Mouse (Mus musculus) limb, embryonic 15.5 days (tissue): ENCODE measurements around the gene Cacna2d4. TPM values are rescaled to one million over a fixed set of nuclear protein-coding genes. Genes with fewer than 3 reads are reported as not detected.
"Not testable (repeated sequence)": the region's sequence is repeated elsewhere in the genome, so short reads cannot be mapped to it uniquely, and the experiment has no call there.

Source experiments
- ATAC-seq: fragments of 200-750 bp; cut with Nextera tagmentation; 2 replicates; pipeline ENCODE4 v1.8.0; 2017; ENCODE audit warnings: low read depth, moderate TSS enrichment; ENCODE audit not compliant: insufficient number of reproducible peaks, low FRiP score, low TSS enrichment
- H3K27ac ChIP-seq: fragments of 300-500 bp; sonication (generic); 2 replicates; pipeline ENCODE4 v1.5.1; 2015; ENCODE audit warnings: moderate library complexity, mild to moderate bottlenecking, inconsistent platforms
- H3K27me3 ChIP-seq: fragments of 300-500 bp; sonication (generic); 2 replicates; pipeline ENCODE4 v1.6.1; 2015; ENCODE audit warnings: inconsistent platforms
- H3K36me3 ChIP-seq: fragments of 300-500 bp; sonication (generic); 2 replicates; pipeline ENCODE4 v1.6.1; 2015; ENCODE audit warnings: inconsistent platforms
- H3K4me1 ChIP-seq: fragments of 300-500 bp; sonication (generic); 2 replicates; pipeline ENCODE4 v1.6.1; 2015; ENCODE audit warnings: inconsistent platforms
- H3K4me2 ChIP-seq: fragments of 300-500 bp; sonication (generic); 2 replicates; pipeline ENCODE4 v1.6.1; 2015; ENCODE audit warnings: mild to moderate bottlenecking, inconsistent platforms
- H3K4me3 ChIP-seq: fragments of 300-500 bp; sonication (generic); 2 replicates; pipeline ENCODE4 v1.5.1; 2015; ENCODE audit warnings: mild to moderate bottlenecking, inconsistent platforms
- H3K9ac ChIP-seq: fragments of 300-500 bp; sonication (generic); 2 replicates; pipeline ENCODE4 v1.6.1; 2015; ENCODE audit warnings: inconsistent platforms
- H3K9me3 ChIP-seq: fragments of 300-500 bp; sonication (generic); 2 replicates; pipeline ENCODE4 v1.6.1; 2016; ENCODE audit warnings: inconsistent platforms
- WGBS: fragments of 180-500 bp; shearing (Covaris S2); methylation state at CpG from one replicate; pipeline ENCODE4 v1.1.7; 2015; 5-methylcytosine and 5-hydroxymethylcytosine counted together
- polyA plus RNA-seq: library from polyadenylated mRNA; unstranded; fragments of >200 nt; fragmentation: Nextera tagmentation; extraction: Ambion mirVana; gene quantifications from 2 replicates; pipeline ENCODE4 v1.2.1, GENCODE M21; 2015

The Cacna2d4 gene
- polyA plus RNA-seq, 1 experiment from 2014 or later = 0.03 TPM

DNA sequence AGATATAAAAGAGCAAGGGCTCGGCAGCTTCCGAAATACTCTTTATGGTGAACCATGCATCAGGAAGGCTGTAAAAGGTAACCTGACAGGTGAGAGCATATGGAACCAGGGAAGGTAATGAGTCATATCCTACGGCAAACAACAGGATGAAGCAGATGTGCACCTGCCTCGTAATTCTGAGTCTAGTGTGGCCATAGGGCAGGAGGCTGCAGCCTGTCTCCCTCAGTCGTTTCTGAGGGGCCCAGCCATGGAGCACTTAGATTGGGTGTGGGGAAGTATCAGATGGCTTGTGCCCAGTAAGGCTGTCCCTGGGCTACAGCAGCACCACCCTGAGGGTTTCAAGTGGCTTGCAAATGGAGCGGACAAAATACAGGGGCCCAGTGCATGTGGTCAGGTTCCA, 116.2 kb downstream of the Cacna2d4 start:
- H3K4me3 ChIP-seq = no peak overlapping the region
- H3K27me3 ChIP-seq = no peaks in the 10 kb centered on the region
- H3K9ac ChIP-seq = no peak overlapping the region
- no peaks in the 10 kb centered on the region for H3K9me3 ChIP-seq
- no peak for ATAC-seq
- H3K36me3 ChIP-seq = peaks cover 48% of the 10 kb centered on the region
- no peak overlapping the region for H3K27ac ChIP-seq
- no peaks in the 10 kb centered on the region for H3K4me1 ChIP-seq
- WGBS = 70% methylated on average over 6 of the region's 6 CpGs
- no peak overlapping the region for H3K4me2 ChIP-seq

DNA sequence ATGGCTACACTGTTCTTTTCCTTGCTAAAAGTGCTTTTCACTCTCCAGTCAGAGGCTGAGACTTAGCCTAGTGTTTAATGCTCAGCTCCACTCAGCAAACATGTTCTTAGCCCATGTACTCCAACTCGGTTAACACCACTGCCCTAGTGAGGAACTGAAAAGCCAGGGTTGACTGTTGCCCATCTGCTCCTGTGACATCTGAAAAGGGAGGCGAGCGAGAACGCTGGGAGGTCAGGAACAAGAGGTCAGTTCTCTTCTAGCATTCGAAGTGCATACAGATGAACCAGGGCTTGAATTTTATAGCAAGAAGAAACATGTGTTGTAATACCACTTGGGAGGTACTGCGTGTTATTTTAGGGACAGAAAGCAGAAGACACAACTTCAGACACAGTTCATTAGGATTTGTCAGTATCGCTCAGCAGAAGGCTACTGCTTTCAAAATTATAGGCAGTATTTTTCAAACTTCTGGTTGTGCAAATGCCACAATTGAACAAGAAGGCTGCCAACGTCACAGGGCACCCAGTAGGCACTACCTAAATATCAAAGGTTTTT, 121.8 kb downstream of the Cacna2d4 start:
- H3K27me3 ChIP-seq = no peaks in the 10 kb centered on the region
- no peaks in the 10 kb centered on the region for H3K4me1 ChIP-seq
- H3K9me3 ChIP-seq = no peaks in the 10 kb centered on the region
- 89% methylated on average over 8 of the region's 8 CpGs for WGBS
- no peak overlapping the region for H3K4me2 ChIP-seq
- no peak for ATAC-seq
- H3K27ac ChIP-seq = no peak overlapping the region
- H3K9ac ChIP-seq = no peak overlapping the region
- H3K4me3 ChIP-seq = no peak overlapping the region
- H3K36me3 ChIP-seq = peaks cover 75% of the 10 kb centered on the region

DNA sequence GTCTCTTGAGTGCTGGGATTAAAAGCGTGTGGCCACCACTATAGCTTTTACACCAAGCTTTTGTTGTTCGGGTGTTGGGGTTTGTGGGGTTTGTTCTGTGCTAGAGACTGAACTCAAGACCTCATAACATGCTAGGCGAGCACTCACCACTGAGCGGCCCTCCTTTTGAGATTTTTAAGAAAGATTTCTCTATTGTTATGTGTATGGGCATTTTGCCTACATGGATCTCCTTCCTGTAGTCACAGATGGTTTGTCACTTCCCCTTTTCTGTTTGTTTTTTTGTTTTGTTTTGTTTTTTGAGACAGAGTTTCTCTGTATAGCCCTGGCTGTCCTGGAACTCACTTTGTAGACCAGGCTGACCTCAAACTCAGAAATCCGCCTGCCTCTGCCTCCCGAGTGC, 123.9 kb downstream of the Cacna2d4 start:
- WGBS = 92% methylated on average over 6 of the region's 6 CpGs
- H3K9ac ChIP-seq, H3K4me1 ChIP-seq, ATAC-seq, H3K9me3 ChIP-seq, H3K27ac ChIP-seq, H3K4me2 ChIP-seq, H3K4me3 ChIP-seq, H3K27me3 ChIP-seq: not testable (repeated sequence)
- H3K36me3 ChIP-seq = peaks cover 61% of the 10 kb centered on the region

DNA sequence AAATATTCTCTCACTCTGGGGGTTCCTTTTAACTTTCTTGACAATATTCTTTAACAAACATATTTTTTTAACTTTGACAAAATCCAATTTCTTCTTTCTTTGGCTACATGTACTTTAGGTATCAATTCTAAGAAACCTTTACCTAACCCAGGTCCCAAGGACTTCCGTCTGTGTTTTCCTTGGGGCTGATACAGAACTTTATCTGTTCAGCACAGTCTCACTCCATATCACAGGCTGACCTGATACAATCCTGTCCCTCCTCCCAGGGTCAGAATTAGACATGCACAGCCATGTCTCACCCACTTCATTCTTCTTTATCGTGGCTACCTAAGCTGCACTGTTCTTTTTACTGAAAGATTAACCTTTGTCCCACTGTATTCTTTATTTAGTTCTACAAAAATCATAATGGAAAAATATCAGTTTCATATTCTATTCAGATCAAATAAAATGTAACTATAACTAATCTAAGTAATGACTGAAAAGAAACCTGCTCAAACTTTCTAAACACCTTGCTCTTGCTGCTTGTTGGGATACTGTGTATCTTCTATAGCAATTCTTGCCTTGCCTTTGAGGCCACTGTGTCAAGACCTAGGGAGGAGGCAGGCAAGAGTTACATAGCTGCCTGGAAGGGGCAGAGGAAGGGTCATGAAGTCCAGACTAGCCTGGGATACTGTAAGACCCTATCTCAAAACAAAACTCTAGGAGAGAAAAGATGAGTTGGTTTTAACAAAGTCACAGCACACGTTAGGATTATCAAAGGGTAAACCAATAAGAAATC, 124.8 kb downstream of the Cacna2d4 start:
- ATAC-seq = no peak
- peaks cover 57% of the 10 kb centered on the region for H3K36me3 ChIP-seq
- no peak overlapping the region for H3K4me3 ChIP-seq
- no peaks in the 10 kb centered on the region for H3K4me1 ChIP-seq
- WGBS = 94% methylated on average over 3 of the region's 3 CpGs
- no peaks in the 10 kb centered on the region for H3K27me3 ChIP-seq
- no peak overlapping the region for H3K27ac ChIP-seq
- no peaks in the 10 kb centered on the region for H3K9me3 ChIP-seq
- H3K4me2 ChIP-seq = no peak overlapping the region
- H3K9ac ChIP-seq = no peak overlapping the region

GRCm38 (mm10) chr6:119363593-119363992, 127.3 kb downstream of the Cacna2d4 start:
- no peaks in the 10 kb centered on the region for H3K4me1 ChIP-seq
- no peak overlapping the region for H3K4me2 ChIP-seq
- no peaks in the 10 kb centered on the region for H3K9me3 ChIP-seq
- H3K27me3 ChIP-seq = no peaks in the 10 kb centered on the region
- no peak for ATAC-seq
- H3K4me3 ChIP-seq = no peak overlapping the region
- H3K27ac ChIP-seq = no peak overlapping the region
- H3K9ac ChIP-seq = no peak overlapping the region
- H3K36me3 ChIP-seq = peaks cover 45% of the 10 kb centered on the region
- 88% methylated on average over 5 of the region's 5 CpGs for WGBS

GRCm38 (mm10) chr6:119366800-119367199, 130.5 kb downstream of the Cacna2d4 start:
- not testable (repeated sequence) for H3K4me1 ChIP-seq, H3K4me2 ChIP-seq, H3K9me3 ChIP-seq, H3K27me3 ChIP-seq, H3K9ac ChIP-seq, H3K27ac ChIP-seq, H3K4me3 ChIP-seq, ATAC-seq
- 90% methylated on average over 4 of the region's 4 CpGs for WGBS
- H3K36me3 ChIP-seq = peaks cover 33% of the 10 kb centered on the region

DNA sequence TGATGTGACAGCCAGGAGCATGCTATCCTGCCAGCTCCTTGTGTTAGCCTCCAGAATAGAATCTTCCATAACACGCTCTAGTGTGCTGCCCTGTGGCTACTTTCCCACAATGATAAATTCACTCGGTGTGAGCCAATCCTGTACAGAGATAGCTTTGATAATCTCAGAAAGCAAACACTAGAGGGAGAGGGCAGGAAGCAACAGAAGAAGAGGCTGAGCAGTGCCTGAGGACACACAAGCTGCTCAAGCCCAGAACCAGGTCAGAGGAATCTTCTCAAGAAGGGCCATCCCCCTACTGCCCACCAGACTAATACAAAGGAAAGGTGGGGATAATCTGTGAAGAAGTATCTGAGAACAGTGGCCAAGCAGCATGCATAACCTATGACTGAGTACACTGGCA, 131.1 kb downstream of the Cacna2d4 start:
- Histone ChIP-seq H3K27me3 (no peaks in the 10 kb centered on the region), H3K4me1 (no peaks in the 10 kb centered on the region), H3K36me3 (peaks cover 32% of the 10 kb centered on the region), H3K9ac (no peak overlapping the region), H3K27ac (no peak overlapping the region), H3K9me3 (no peaks in the 10 kb centered on the region), H3K4me2 (no peak overlapping the region), H3K4me3 (no peak overlapping the region)
- ATAC-seq = no peak
- 80% methylated on average over 2 of the region's 2 CpGs for WGBS

- H3K36me3 ChIP-seq = peaks cover 14% of the 10 kb centered on the region
- no peak for ATAC-seq
- no peak overlapping the region for H3K27ac ChIP-seq
- H3K9ac ChIP-seq = no peak overlapping the region
- H3K4me1 ChIP-seq = no peaks in the 10 kb centered on the region
- no peaks in the 10 kb centered on the region for H3K27me3 ChIP-seq
- H3K4me3 ChIP-seq = no peak overlapping the region
- no peak overlapping the region for H3K4me2 ChIP-seq
- no peaks in the 10 kb centered on the region for H3K9me3 ChIP-seq
These were observed 135.3 kb downstream of the Cacna2d4 start for GRCm38 (mm10) chr6:119371624-119372023.

GRCm38 (mm10) chr6:119372237-119372636, 135.9 kb downstream of the Cacna2d4 start:
- H3K27ac ChIP-seq = no peak overlapping the region
- H3K9me3 ChIP-seq = no peaks in the 10 kb centered on the region
- WGBS = 86% methylated on average over 5 of the region's 5 CpGs

GRCm38 (mm10) chr6:119373000-119373705, 136.8 kb downstream of the Cacna2d4 start:
- Histone ChIP-seq H3K27me3 (no peaks in the 10 kb centered on the region), H3K4me2 (no peak overlapping the region), H3K4me1 (no peaks in the 10 kb centered on the region), H3K27ac (no peak overlapping the region), H3K36me3 (peaks cover 10% of the 10 kb centered on the region), H3K9ac (no peak overlapping the region), H3K4me3 (no peak overlapping the region), H3K9me3 (no peaks in the 10 kb centered on the region)
- ATAC-seq = no peak

More at GRCm38 (mm10) chr6:119372237-119372636, 135.9 kb downstream of the Cacna2d4 start:
- H3K9ac ChIP-seq = no peak overlapping the region
- no peaks in the 10 kb centered on the region for H3K27me3 ChIP-seq
- no peak for ATAC-seq
- peaks cover 14% of the 10 kb centered on the region for H3K36me3 ChIP-seq
- H3K4me2 ChIP-seq = no peak overlapping the region
- H3K4me1 ChIP-seq = no peaks in the 10 kb centered on the region
- H3K4me3 ChIP-seq = no peak overlapping the region

DNA sequence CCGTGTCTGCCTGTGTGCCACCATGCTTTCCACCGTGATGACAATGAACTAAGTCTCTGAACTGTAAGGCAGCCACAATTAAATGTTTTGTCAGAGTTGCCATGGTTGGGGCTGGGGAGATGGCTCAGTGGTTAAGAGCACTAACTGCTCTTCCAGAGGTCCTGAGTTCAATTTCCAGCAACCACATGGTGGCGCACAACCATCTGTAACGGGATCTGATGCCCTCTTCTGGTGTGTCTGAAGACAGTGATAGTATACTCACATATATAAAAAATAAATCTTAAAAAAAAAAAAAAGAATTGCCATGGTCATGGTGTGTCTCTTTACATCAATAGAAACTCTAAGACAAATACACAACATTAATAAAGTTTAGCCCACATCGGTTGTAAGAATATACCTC, 138.7 kb downstream of the Cacna2d4 start:
- H3K4me2 ChIP-seq = no peak overlapping the region
- no peaks in the 10 kb centered on the region for H3K27me3 ChIP-seq
- no peaks in the 10 kb centered on the region for H3K4me1 ChIP-seq
- no peak overlapping the region for H3K4me3 ChIP-seq
- no peaks in the 10 kb centered on the region for H3K36me3 ChIP-seq
- H3K27ac ChIP-seq = no peak overlapping the region
- ATAC-seq = no peak
- no peak overlapping the region for H3K9ac ChIP-seq
- no peaks in the 10 kb centered on the region for H3K9me3 ChIP-seq
- 81% methylated on average over 5 of the region's 5 CpGs for WGBS

GRCm38 (mm10) chr6:119377613-119378012, 141.3 kb downstream of the Cacna2d4 start:
- H3K36me3 ChIP-seq = no peaks in the 10 kb centered on the region
- H3K4me1 ChIP-seq = no peaks in the 10 kb centered on the region
- no peaks in the 10 kb centered on the region for H3K27me3 ChIP-seq
- no peak overlapping the region for H3K27ac ChIP-seq
- H3K9ac ChIP-seq = no peak overlapping the region
- no peaks in the 10 kb centered on the region for H3K9me3 ChIP-seq
- H3K4me2 ChIP-seq = no peak overlapping the region
- no peak overlapping the region for H3K4me3 ChIP-seq
- WGBS = 59% methylated on average over 2 of the region's 2 CpGs
- ATAC-seq = no peak
